Mouse (Mus musculus) spleen, adult 2 months (tissue): ENCODE data around the gene Qrich2.
"Not testable (repeated sequence)": the region's sequence is repeated elsewhere in the genome, so short reads cannot be mapped to it uniquely, and the experiment has no call there.

Source experiments
- CTCF ChIP-seq: fragments of 200-500 bp; IDR thresholded peaks from 2 replicates; pipeline ENCODE4 v1.5.1; 2011; ENCODE audit warnings: mild to moderate bottlenecking, inconsistent platforms; ENCODE audit not compliant: insufficient read depth, insufficient read length, insufficient replicate concordance; ENCODE audit errors: extremely low read depth
- POLR2A ChIP-seq: fragments of 200-500 bp; IDR thresholded peaks from 2 replicates; pipeline ENCODE4 v1.6.1; 2011; ENCODE audit warnings: low read depth, low read length, inconsistent platforms

- not testable (repeated sequence) for TF ChIP-seq CTCF, POLR2A
These were observed 55.6 kb downstream of the Qrich2 start for GRCm38 (mm10) chr11:116410415-116410814.
